Mouse (Mus musculus) embryonic facial prominence, embryonic 12.5 days (tissue): ENCODE results near the gene Tmem231. TPM values are rescaled to one million over a fixed set of nuclear protein-coding genes. Genes with fewer than 3 reads are reported as not detected.
"Not testable (repeated sequence)": the region's sequence is repeated elsewhere in the genome, so short reads cannot be mapped to it uniquely, and the experiment has no call there.

ENCODE experiments used
- ATAC-seq: fragments of 200-750 bp; cut with Nextera tagmentation; 2 replicates; pipeline ENCODE4 v1.8.0; 2017; ENCODE audit not compliant: insufficient number of reproducible peaks, insufficient read depth, low FRiP score, low TSS enrichment
- H3K27ac ChIP-seq: fragments of 300-500 bp; sonication (generic); 2 replicates; pipeline ENCODE4 v1.5.1; 2016; ENCODE audit warnings: mild to moderate bottlenecking
- H3K27me3 ChIP-seq: fragments of 300-500 bp; sonication (generic); 2 replicates; pipeline ENCODE4 v1.6.1; 2016; ENCODE audit warnings: mild to moderate bottlenecking, moderate library complexity
- H3K36me3 ChIP-seq: fragments of 300-500 bp; sonication (generic); 2 replicates; pipeline ENCODE4 v1.6.1; 2016; ENCODE audit warnings: mild to moderate bottlenecking
- H3K4me1 ChIP-seq: fragments of 300-500 bp; sonication (generic); 2 replicates; pipeline ENCODE4 v1.6.1; 2016
- H3K4me2 ChIP-seq: fragments of 300-500 bp; sonication (generic); replicated peaks from 2 replicates; pipeline ENCODE4 v1.6.1; 2016; ENCODE audit warnings: mild to moderate bottlenecking, moderate library complexity
- H3K4me3 ChIP-seq: fragments of 300-500 bp; sonication (generic); 2 replicates; pipeline ENCODE4 v1.5.1; 2016; ENCODE audit warnings: mild to moderate bottlenecking
- H3K9ac ChIP-seq: fragments of 300-500 bp; sonication (generic); 2 replicates; pipeline ENCODE4 v1.6.1; 2016; ENCODE audit warnings: mild to moderate bottlenecking, moderate library complexity
- H3K9me3 ChIP-seq: fragments of 300-500 bp; sonication (generic); 2 replicates; pipeline ENCODE4 v1.6.1; 2016; ENCODE audit warnings: mild to moderate bottlenecking, moderate library complexity
- WGBS: fragments of 180-500 bp; shearing (Covaris S2); methylation state at CpG from one replicate; pipeline ENCODE4 v1.1.7; 2016; 5-methylcytosine and 5-hydroxymethylcytosine counted together
- polyA plus RNA-seq: library from polyadenylated mRNA; unstranded; fragments of >200 nt; fragmentation: Nextera tagmentation; extraction: Ambion mirVana; gene quantifications from 2 replicates; pipeline ENCODE4 v1.2.1, GENCODE M21; 2016

Gene Tmem231
- polyA plus RNA-seq, 1 experiment from 2014 or later, result 22.2 TPM

- ATAC-seq, result no peak
- WGBS, result 85% methylated on average over 2 of the region's 2 CpGs
- Histone ChIP-seq H3K27me3 (no peaks in the 10 kb centered on the region), H3K9me3 (no peaks in the 10 kb centered on the region), H3K4me2 (no peak overlapping the region), H3K9ac (no peak overlapping the region), H3K27ac (no peak overlapping the region), H3K36me3 (peaks cover 69% of the 10 kb centered on the region), H3K4me3 (no peak overlapping the region), H3K4me1 (no peaks in the 10 kb centered on the region)
These were observed 13.5 kb upstream of the Tmem231 start for GRCm38 (mm10) chr8:111947144-111947543.

DNA sequence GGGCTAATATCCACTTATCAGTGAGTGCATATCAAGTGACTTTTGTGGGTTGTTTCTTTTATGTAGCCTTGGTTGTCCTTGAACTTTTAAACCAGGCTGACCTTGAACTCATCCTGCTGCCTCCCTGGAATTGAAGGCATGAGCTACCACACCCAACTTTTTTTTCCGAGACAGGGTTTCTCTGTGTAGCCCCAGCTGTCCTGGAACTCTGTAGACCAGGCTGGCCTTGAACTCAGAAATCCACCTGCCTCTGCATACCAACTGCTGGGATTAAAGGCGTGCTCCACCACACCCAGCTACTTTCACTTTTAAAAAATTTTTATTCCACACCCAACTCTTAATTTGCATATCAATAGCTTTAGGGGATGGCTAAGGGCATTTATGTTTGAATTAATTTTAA lies 9.9 kb upstream of the Tmem231 start:
- H3K27ac ChIP-seq, result no peak overlapping the region
- H3K9me3 ChIP-seq, result no peaks in the 10 kb centered on the region
- no peak for ATAC-seq
- WGBS, result 88% methylated on average over 2 of the region's 2 CpGs
- peaks cover 12% of the 10 kb centered on the region for H3K4me1 ChIP-seq
- no peak overlapping the region for H3K4me2 ChIP-seq
- H3K36me3 ChIP-seq, result peaks cover 47% of the 10 kb centered on the region
- no peak overlapping the region for H3K9ac ChIP-seq
- H3K4me3 ChIP-seq, result no peak overlapping the region
- H3K27me3 ChIP-seq, result no peaks in the 10 kb centered on the region

- Histone ChIP-seq H3K36me3 (peaks cover 34% of the 10 kb centered on the region), H3K27ac (peak overlapping the region; percentile 57; the same call in 1 of the 2 replicates), H3K27me3 (no peaks in the 10 kb centered on the region), H3K4me3 (peak overlapping the region; percentile 99), H3K9me3 (no peaks in the 10 kb centered on the region), H3K4me2 (peak overlapping the region; percentile 96), H3K9ac (peak overlapping the region; percentile 79), H3K4me1 (peaks cover 12% of the 10 kb centered on the region)
- ATAC-seq, result no peak
- WGBS, result under 1% methylated on average over 23 of the region's 23 CpGs
These were observed 7.4 kb upstream of the Tmem231 start for GRCm38 (mm10) chr8:111941101-111941454.

DNA sequence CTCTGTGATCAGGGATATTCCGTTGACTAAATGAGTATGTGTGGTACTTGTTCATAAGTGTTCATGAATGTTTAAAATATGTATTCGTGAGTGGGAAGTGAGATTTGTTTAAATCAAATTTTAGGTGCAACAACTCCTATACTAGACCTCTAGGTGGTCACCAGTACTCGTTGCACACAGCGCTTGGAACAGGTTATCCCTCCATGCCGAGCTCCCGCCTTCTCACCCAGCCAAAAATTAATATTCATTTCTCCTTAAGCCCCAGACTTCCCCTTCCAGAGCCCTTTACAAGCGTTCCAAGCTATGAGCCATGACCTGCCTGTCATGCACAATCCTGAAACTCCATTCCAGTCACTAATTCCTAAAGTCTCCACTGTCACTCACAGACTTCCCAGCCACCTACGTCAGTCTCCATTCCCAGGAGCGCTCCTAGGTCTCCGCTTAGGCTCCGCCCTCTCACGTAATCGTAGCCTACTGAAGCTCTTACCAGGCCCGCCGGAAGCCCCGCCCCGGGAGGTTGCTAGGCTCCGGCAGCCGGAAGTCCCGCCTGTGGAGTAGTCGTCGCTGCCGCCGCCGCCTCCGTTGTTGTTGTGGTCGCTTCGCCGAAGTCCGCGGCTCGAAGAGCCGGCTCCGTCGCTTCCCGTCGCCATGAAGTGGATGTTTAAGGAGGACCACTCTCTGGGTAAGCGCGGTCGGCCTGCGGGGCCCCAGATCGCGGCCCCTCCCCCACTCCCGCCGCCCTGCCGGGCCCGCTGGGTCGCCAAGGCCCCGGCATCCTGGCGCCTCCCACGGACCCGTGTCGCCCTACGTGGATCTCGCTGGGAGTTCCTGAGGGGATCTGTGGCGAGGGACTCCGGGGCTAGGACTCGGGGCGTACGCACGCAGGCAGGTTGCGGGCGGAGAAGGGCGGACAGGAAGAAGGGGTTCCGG lies 6.8 kb upstream of the Tmem231 start, which contains the start of gene Gabarapl2:
Gene Gabarapl2, plus strand, starts transcription at position 533 of the 930 bp plus-strand sequence.
- Histone ChIP-seq H3K9me3 (no peaks in the 10 kb centered on the region), H3K36me3 (peaks cover 27% of the 10 kb centered on the region), H3K4me3 (peak within 1 kb of the TSS; percentile 99), H3K4me1 (peaks cover 12% of the 10 kb centered on the region), H3K9ac (peak within 1 kb of the TSS; percentile 79), H3K4me2 (peak within 1 kb of the TSS; percentile 96), H3K27ac (peak within 1 kb of the TSS; percentile 57; the same call in 1 of the 2 replicates), H3K27me3 (no peaks in the 10 kb centered on the region)
- WGBS, result under 1% methylated on average over 65 of the region's 65 CpGs
- peak; percentile 97 for ATAC-seq

- H3K9me3 ChIP-seq, result no peaks in the 10 kb centered on the region
- 11% methylated on average over 10 of the region's 10 CpGs for WGBS
- no peaks in the 10 kb centered on the region for H3K27me3 ChIP-seq
- H3K27ac ChIP-seq, result no peak overlapping the region
- H3K4me1 ChIP-seq, result peaks cover 12% of the 10 kb centered on the region
- peak overlapping the region; percentile 96 for H3K4me2 ChIP-seq
- peak overlapping the region; percentile 99 for H3K4me3 ChIP-seq
- peaks cover 21% of the 10 kb centered on the region for H3K36me3 ChIP-seq
- H3K9ac ChIP-seq, result peak overlapping the region; percentile 79
- 0 out of 2 replicates have a peak, but pooled peaks have one; percentile 48 for ATAC-seq
These were observed 5.9 kb upstream of the Tmem231 start for GRCm38 (mm10) chr8:111939516-111940142.

DNA sequence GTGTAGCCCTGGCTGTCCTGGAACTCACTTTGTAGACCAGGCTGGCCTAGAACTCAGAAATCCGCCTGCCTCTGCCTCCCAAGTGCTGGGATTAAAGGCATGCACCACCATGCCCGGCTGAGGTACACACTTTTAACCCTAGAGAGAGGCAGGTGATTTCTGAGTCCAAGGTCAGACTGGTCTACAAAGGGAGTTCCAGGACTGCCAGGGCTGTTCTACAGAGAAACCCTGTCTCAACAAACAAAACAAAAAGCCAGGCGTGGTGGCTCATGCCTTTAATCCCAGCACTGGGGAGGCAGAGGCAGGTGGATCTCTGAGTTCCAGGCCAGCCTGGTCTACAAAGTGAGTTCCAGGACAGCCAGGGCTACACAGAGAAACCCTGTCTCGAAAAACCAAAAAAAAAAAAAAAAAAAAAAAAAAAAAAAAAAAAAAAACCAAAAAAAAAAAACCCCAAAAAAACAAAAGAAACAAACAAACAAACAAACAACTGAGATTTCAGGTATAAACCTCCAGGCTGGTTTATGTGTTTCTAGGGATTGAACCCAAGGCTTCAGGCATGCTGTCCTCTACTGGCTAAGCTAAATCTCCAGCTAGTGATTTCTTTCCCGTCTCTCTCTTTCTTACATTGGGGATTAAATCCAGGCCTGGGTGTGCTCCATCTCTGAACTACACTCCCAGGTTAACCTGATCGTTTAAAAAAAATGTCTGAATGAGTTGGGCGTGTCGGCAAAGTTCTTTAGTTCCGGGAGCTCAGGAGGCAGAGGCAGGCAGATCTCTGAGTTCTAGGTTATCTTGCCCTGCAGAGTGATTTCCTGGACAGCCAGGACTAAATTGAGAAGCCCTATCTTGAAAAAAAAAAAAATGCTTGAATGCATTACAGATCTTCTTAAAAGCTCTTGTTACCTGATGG lies 4.7 kb upstream of the Tmem231 start:
- not testable (repeated sequence) for H3K9me3 ChIP-seq, H3K27ac ChIP-seq, H3K9ac ChIP-seq, H3K27me3 ChIP-seq, H3K36me3 ChIP-seq, ATAC-seq, H3K4me2 ChIP-seq, H3K4me3 ChIP-seq
- H3K4me1 ChIP-seq, result peaks cover 12% of the 10 kb centered on the region
- WGBS, result 86% methylated on average over 9 of the region's 9 CpGs

DNA sequence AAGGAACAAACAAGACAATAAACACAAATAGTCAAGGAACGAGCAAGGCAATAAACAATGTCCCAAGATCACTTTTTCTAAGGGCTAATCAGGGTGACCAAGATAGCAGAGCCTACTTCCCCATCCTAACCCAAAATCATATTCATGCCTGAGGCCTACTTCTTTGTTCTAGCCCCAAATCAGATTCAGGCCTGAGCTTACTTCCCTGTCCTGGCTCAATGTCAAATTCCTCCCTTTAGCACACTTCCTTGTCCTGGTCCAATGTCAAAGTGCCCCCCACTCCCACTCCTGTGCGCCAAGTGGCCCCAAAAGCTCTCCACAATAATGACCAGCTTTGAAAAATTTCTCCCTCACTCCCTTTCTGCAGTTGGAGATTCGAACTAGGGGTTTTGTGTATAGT lies 3.5 kb upstream of the Tmem231 start:
- H3K27ac ChIP-seq, result no peak overlapping the region
- H3K9ac ChIP-seq, result no peak overlapping the region
- no peak overlapping the region for H3K4me3 ChIP-seq
- ATAC-seq, result no peak
- WGBS, result 76% methylated on average over 3 of the region's 3 CpGs
- no peak overlapping the region for H3K4me2 ChIP-seq
- no peaks in the 10 kb centered on the region for H3K27me3 ChIP-seq
- H3K4me1 ChIP-seq, result peaks cover 22% of the 10 kb centered on the region
- peaks cover 2% of the 10 kb centered on the region for H3K36me3 ChIP-seq
- H3K9me3 ChIP-seq, result no peaks in the 10 kb centered on the region

GRCm38 (mm10) chr8:111934201-111934600 lies 520 bp upstream of the Tmem231 start:
- peaks cover 16% of the 10 kb centered on the region; the same call in 1 of the 2 replicates for H3K4me1 ChIP-seq
- H3K27ac ChIP-seq, result no peak overlapping the region
- no peaks in the 10 kb centered on the region for H3K27me3 ChIP-seq
- no peak for ATAC-seq
- H3K4me3 ChIP-seq, result no peak overlapping the region
- no peaks in the 10 kb centered on the region for H3K9me3 ChIP-seq
- no peak overlapping the region for H3K9ac ChIP-seq
- peak overlapping the region; percentile 93; the same call in 1 of the 2 replicates for H3K4me2 ChIP-seq
- WGBS, result 91% methylated on average over 2 of the region's 2 CpGs
- H3K36me3 ChIP-seq, result no peaks in the 10 kb centered on the region

DNA sequence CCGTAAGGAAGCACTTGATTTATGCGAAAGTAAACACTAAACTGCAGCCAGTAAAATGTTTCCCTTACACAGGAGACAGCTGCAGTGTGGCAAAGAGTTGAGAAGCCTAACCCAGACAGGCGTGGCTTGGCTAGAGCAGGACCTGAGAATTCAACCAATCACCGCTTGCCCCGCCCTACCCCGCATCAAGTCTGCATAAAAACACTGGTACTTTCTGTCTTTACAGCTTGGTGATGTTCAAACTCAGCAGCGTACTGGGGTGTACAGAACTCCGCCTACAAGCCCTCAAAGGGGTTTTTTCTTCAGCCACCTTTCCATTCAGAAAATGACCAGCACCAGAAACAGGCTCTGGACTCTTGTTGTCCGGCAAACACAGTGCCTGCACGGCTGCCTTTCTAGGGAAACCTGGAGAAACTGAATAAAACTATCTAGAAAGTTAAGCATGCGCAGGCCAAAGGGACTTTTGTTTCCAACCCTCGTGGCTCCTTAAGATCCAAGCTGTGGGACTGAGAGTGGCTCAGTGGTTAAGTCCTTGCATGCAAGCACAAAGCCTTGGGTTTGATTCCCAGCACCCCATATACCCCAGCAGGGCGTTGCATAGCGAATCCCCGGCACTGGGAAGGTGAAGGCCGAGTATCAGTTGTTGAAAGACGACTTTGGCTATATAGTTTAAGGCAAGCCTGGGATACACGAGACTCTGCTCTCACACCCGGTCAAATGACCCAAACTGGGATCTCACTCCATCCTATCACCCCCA lies 923 bp downstream of the Tmem231 start:
- ATAC-seq, result 0 out of 2 replicates have a peak, but pooled peaks have one; percentile 3
- Histone ChIP-seq H3K36me3 (no peaks in the 10 kb centered on the region), H3K4me3 (peak overlapping the region; percentile 79), H3K27ac (peak overlapping the region; percentile 88), H3K27me3 (no peaks in the 10 kb centered on the region), H3K4me2 (peak overlapping the region; percentile 93), H3K9ac (peak overlapping the region; percentile 76), H3K4me1 (peaks cover 16% of the 10 kb centered on the region; the same call in 1 of the 2 replicates), H3K9me3 (no peaks in the 10 kb centered on the region)
- 32% methylated on average over 19 of the region's 19 CpGs for WGBS

DNA sequence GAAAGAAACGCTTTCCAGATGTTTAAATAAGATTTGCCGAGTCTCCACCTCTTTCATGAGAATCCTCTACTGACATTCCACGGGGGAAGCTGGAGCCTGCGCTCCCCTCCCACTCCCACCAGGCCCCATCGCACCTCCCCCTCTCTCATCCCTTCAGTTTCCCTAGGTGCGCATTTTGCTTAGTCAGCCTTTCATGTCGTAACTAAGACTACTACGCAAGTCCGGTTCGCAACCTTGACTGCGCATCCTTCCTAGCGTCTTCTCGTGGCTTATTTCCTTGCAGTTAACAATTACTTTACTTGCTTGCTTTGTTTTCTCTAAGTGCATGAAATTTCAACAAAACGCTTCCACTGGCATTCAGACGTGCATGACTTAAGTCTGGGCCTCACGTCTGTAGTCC lies 2.0 kb downstream of the Tmem231 start:
- Histone ChIP-seq H3K36me3 (0 out of 2 replicates have a peak, but pooled peaks cover 3% of the 10 kb centered on the region), H3K27me3 (no peaks in the 10 kb centered on the region), H3K9ac (no peak overlapping the region), H3K4me3 (no peak overlapping the region), H3K9me3 (no peaks in the 10 kb centered on the region), H3K4me1 (peaks cover 16% of the 10 kb centered on the region; the same call in 1 of the 2 replicates), H3K27ac (no peak overlapping the region), H3K4me2 (0 out of 2 replicates have a peak overlapping the region, but pooled peaks have one; percentile 7)
- WGBS, result 58% methylated on average over 16 of the region's 16 CpGs
- no peak for ATAC-seq
